Mouse (Mus musculus) B cell, adult 2 months (primary cell): Measurements from ENCODE around the gene Lmntd1.

ENCODE experiments used
- DNase-seq, 2 experiments: peaks; one replicate each; pipeline ENCODE4 v3.0.0; 2022

Lmntd1 gene

GRCm38 (mm10) chr6:145432711-145433708 lies 181.1 kb downstream of the Lmntd1 start:
- DNase-seq, result no peak

DNA sequence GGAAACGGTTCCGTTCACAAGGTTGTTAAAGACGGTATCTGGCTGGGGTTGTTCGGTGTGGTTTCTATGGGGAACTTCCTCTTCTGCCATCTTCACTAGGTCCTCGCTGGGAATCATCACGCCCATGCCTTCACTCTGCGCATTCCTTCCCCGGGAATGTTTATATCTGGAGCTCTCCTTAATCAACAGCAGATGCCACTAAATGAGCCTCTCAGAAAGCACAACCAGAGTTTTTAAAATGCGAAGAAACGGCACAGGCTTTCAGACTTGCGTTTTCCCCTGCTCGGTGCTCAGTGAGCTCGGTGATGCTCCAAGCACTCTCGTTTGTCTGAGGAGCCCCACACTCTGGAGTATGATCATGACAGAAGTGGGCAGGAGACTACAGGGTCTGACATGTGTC lies 182.4 kb downstream of the Lmntd1 start:
- no peak for DNase-seq

DNA sequence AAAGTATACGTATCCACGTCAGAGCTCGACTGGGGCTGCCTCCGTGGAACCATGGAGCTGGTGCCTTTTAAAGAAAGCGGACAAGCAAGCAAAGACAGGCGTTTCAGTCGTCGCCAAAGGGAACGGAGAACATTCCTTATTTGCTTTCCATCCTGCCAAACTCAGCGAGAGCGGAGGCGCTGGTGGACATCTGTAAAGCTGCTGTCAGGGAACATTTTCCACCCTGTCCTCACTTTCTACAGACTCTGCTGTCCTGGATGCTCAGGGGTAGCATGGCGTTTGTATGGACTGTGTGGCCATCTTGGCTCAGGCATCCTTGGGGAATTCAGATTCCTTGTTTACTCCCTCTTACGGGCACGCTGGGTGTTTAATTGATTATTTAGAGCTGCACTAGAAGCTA lies 186.7 kb downstream of the Lmntd1 start:
- no peak for DNase-seq

GRCm38 (mm10) chr6:145426501-145426900 lies 187.6 kb downstream of the Lmntd1 start:
- DNase-seq, result no peak

DNA sequence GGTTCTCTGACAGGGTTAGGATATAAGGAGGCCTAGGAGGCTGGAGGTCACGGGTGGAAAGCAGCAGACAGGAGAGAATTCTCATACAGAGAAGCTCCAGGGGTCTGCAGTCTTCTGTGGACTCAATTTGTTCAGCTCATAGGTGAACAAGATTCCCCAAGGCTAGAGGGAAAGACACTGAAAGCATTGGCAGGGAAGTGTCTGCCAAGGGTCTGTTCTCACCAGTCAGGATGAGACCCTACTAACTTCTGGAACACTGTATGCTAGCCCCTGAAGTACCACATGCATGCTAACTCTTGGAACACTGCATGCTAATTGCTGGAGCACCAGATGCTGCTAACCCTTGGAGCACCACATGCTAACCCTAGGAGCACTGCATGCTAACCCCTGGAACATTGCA lies 190.0 kb downstream of the Lmntd1 start:
- DNase-seq, result no peak

DNA sequence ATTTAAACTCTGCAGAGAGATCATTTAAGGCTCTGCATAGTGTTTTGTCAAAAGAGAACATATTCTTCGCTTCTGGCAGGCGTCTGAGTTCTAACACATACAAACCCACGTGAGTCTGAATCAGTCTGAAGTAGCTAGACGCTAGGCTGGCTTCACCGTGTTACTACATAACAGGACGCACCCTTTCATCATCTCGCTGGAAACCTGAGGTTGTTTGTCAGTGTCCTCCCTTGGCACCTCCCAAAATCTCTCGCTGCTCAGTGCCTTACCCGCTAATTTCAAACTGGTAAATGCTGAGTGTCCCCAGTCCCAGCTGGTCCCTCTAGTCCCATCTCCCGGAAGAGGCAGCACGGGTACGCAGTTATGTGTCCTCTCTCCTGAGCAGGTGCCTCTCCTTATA lies 190.6 kb downstream of the Lmntd1 start:
- DNase-seq, result no peak

DNA sequence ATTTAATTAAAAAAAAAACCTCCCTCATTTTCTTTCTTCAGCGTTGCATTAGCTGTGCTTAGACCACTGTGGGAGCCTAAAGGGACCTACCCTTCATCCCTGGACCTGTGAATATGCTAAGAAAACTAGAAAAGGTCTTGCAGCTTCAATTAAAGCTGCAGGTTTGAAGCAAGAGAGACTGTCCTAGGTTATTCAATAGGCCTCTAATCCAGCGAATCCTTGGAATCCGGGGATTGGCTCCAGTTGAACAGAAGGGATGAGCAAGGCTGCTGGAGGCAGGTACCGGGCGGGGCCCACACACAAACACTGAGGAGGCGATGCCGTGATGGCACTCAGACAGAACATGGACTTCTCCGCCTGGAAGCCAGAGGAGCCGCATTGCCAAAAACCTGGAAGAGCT lies 192.5 kb downstream of the Lmntd1 start:
- no peak for DNase-seq

GRCm38 (mm10) chr6:145420407-145420806 lies 193.7 kb downstream of the Lmntd1 start:
- DNase-seq, result peak in 1 of 2 experiments; percentile 14

GRCm38 (mm10) chr6:145418856-145419255 lies 195.3 kb downstream of the Lmntd1 start:
- no peak for DNase-seq

DNA sequence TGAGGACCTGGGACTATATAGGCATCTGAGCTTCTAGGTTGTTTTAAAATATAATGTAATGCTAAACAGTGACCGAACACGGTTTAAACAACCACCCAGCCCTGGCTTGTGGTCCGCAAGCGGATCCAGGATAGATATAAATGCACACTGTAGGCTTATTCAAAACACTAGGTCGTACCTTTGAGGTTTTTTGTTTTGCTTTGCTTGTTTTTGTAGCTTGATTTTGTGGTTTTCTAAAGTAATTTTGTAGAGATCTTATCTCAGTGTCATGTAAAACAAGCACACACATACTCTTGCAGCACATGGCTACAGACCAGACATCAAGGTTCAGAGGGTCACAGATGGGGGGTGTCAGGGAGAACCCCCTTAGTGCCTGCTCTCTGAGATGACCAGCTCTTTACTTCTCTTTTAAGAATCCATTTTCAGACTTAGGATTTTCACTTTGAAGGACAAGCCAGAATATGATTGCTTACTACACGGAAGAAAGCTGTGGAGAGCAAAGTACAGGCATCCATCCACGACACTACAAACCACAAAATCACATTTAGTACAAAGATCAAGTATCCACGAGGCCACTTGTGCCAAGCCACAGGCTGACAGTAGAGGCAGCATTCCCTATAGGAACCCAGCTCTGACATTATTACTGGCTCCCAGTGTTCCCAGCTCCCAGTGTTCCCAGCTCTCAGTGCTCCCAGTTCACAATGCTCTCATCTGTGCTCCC lies 196.2 kb downstream of the Lmntd1 start:
- DNase-seq, result no peak

DNA sequence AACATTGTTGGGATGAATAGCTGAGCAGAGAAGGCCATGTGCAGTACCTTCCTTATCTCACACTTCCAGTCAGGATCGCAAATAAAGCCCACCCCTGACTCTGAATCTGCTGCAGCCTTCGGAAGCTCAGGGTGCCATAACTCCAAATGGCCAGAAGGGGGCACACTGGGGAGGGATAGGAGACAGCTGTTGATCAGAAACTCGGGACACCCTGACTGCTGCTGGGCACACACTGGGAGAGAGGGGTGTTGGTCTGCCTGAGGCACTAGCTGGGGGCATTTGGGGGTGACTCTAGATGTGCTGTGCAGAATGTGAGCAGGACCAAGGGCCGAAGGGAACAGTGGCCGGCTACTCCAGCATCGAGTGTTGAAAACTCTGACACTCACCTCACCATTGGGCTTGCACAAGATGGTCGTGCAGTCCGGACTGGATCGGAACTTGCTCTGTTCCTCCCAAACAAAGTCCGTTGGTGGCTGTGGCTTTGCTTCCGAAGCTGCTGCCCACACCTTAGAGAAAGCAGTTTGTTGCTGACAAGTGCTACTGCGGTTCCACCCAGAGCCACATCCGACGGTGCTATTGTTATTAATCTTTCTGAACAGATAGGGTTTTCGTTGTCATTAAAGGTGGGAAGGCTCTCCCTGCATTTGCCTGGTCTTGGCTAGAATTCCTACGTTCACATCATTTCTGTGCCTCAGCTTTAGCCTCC lies 197.0 kb downstream of the Lmntd1 start:
- DNase-seq, result peak; percentile 69 to 71

DNA sequence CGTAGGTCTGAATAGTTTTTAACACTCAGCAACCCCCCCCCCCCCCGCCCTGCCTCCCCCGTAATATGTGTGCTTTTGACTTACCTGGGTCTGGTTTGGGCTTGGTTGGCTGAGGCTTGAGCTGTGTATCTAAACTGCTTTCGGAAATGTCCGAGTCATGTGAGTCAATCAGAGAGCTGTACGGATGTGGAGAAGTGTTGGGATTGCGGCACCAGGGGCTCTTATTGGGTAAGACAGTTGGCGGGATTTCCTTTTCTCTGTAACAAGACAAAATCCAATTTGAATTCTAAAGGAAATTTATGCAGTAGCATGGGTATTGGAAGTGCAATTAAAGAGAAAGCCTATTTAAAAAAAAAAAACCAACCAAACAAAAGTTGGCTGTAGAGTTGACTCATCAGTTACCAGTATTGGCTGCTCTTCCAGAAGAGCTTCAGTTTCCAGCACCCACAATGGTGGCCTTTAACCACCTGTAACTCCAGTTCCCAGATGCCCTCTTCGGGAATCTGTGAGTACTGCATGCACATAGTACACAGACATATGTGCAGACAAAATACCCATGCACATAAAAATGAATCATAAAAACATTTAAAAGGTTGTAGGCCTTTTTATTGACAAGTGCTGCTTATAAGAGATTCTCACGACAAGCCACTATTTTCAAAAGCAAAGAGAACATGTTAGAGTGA lies 209.6 kb downstream of the Lmntd1 start:
- no peak for DNase-seq

DNA sequence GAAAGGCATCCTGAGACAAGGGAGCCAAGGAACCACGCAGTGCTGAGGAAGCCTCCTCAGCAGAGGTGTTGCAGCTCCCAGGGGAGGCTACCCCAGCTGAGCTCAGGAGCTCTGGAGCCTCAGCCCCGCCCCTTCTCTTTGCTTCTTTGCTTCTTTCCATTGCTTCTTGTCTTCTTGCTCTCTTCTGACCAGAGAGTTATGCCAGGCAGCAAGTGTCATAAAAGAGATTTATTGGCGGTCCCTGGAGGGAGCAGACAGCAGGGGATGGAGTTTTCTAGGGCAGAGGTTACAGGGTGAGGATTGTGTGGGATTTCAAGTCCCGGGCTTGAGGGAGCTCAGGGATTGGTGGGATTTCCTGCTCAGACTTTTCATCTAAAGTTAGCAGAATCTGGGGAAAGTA lies 213.0 kb downstream of the Lmntd1 start:
- no peak for DNase-seq

GRCm38 (mm10) chr6:145397881-145398280 lies 216.2 kb downstream of the Lmntd1 start:
- no peak for DNase-seq

- DNase-seq, result no peak
Measured at GRCm38 (mm10) chr6:145396534-145396933, 217.6 kb downstream of the Lmntd1 start.

- DNase-seq, result no peak
Measured at GRCm38 (mm10) chr6:145390421-145390820, 223.7 kb downstream of the Lmntd1 start.

- no peak for DNase-seq
Measured at GRCm38 (mm10) chr6:145389904-145390303, 224.2 kb downstream of the Lmntd1 start.

DNA sequence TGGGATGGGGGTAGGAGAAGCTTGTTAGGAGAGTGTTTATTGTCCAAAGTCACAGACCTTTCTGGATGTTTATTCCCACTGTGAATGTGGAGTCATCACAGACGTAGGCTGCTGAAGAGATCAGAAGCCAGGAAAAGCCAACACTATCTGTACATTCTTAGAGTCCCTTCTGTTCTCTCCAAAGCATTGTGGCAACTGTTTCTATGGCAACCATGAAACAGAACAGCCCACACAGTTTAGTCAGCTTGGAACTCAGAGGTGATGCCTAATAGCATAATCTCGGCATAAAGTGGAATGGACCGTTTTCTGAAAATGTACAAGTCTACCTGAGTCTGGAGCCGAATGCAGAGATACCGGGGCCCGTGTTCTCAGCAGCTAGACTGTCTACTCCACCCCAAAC lies 226.7 kb downstream of the Lmntd1 start:
- DNase-seq, result no peak

DNA sequence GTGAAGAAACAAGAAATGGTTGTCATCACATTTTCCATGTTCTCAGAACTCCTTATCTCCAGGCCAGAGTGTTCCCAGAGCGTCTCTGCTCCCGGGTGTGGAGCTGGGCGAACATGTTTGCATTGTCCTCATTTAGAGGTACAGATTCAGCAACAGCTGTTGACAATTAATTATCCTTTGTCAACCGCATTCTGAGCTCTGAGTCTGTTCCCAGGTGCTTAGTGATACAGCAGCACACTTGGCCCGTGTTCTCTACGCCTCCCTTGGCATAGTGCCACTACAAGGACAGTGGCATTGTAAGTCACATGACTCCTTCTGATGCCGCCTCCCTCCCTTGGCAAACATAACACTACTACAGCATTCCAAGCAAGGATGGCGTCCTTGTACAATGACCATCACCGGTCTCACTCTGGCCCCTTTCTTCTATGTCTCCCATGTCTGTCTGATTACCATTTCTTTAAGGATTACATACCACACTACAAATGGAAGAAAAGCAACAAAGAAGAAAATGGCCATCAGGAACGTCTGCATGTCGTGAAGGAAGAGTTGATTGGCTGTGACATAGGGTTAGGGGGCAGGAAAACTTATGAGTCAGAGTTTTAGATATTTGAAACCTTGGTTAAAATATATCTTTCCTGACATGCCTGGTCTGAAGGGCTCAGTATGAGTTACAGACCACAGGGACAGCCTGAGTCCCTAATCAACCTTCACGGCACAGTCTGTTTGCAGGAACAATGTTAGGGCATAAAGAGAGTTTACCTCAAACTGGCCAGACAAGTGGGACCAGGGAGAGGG lies 231.3 kb downstream of the Lmntd1 start:
- DNase-seq, result no peak

DNA sequence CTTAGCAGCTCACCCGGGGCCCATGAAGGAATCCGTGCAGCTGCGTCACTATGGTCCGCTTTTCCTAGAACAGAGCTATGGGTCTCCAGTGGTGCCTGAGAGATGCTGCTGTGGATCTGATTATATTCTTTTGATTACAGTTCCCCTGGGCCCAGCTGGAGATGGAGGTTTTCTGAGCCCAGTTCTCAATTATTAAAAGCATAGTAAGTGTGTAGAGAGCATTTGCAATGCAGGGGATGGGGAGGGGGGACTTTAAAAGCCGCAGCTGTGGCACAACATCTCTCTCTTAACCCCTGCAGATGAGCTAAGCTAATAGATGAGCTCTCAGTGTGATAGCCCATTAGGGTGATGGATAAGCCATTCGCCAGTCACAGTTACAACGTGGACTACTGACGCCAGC lies 233.2 kb downstream of the Lmntd1 start:
- no peak for DNase-seq

DNA sequence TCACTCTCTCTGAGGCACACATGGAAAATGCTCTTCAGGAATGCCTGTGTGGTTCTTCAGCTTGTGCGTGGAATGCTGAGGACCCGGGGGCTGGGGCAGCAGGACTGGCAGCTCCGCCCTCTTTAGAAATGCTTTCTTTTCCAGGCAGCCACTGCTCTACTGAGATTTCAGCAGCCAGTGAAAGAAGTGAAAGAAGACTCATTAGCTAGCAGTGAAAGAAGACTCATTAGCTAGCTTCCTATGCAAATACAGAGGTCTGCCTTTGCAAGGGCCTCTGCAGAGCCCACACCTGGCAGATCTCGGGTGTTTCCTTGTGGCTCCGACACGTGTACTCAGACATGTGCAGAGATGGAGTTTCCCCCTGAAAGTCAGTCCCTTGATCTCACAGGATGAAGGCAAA lies 234.9 kb downstream of the Lmntd1 start:
- peak; percentile 51 to 55 for DNase-seq

- no peak for DNase-seq
Measured at GRCm38 (mm10) chr6:145378689-145379088, 235.4 kb downstream of the Lmntd1 start.
